Mouse (Mus musculus) urinary bladder, postnatal 14 days (tissue): ENCODE results near the gene Cdc34b.
A peak's percentile ranks its signal among the peaks of the same experiment; 100 is the strongest.

Source experiments
- DNase-seq: peaks from one replicate; pipeline ENCODE4 v3.0.0; 2021; ENCODE audit warnings: low spot score

Cdc34b gene

GRCm38 (mm10) chr11:94735746-94736145 is 5.8 kb upstream of the Cdc34b start:
- DNase-seq, result no peak

DNA sequence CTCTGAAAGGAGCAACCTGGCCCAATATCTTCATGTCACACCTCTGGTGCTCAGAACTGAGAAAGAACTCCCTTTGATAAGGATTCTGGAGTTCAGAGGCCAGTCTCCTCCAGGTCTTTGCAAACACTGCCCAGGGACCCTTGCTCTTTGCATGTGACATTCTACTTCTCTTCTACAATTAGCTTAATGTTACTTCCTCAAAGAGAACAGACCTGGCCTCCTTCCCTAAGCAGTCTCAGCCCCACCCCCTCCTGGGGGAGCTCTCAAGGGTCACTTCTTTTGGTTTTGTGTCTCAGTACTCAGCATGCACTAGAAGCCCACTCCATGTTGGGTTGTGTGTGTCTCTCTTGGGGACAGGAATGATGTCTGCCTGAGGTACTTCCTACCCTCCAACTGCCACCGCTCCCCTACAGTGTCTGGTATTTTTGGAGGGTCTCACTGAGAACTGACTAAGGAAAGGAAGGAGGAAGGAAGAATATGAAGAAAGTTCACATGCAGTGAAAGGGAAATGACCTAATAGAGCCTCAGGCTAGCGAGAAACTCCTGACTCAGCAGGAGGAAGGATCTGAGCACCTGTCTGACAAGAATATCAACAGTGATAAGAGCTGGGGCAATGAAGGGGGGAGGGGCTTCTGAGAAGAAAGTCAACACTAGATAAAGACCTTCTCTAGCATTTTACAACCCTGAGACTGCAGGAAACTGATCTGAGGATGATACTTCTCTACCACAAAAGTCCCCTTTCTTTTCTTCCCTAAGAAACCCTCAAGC is 11.5 kb downstream of the Cdc34b start:
- peak; percentile 46 for DNase-seq

- DNase-seq, result no peak
Observed at GRCm38 (mm10) chr11:94759916-94760315, 18.3 kb downstream of the Cdc34b start.

DNA sequence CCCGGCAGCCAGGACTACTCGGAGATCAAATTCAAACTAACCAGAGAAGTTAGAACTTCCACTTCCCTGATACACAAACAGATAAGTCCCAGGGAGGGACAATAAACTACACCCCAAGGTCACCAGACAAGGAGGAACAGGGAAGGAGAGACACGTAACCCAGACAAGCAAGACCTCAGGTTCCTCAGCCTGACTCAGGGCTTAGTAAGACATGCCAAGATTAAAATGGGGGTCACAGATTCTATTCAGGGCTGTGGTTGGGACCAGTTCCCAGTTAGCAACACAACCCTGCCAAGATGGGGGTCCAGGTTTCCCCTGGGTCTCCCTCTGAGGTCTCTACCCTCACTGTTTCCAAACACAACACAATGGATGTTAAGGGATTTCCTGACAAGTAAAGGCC is 18.8 kb downstream of the Cdc34b start:
- no peak for DNase-seq

GRCm38 (mm10) chr11:94760799-94761198 is 19.2 kb downstream of the Cdc34b start:
- DNase-seq, result no peak

DNA sequence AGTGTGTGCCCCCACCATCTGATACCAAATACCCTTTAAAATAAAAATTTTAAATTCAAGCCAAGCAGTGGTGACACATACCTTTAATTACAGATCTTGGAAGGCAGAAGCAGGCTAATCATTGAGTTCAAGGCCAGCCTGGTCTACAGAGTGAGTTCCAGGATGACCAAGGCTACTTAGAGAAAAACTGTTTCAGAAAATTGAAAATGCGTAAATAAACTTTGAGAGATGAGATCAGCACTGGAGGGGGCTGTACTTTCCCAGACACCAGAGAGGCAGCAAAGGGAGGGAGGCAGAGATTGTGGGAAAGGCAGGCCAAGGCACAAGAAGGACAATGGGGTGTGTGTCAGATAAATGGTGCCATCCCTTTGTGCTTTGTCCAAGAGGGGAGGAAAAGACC is 20.7 kb downstream of the Cdc34b start:
- DNase-seq, result no peak

GRCm38 (mm10) chr11:94762775-94763174 is 21.2 kb downstream of the Cdc34b start:
- DNase-seq, result no peak

DNA sequence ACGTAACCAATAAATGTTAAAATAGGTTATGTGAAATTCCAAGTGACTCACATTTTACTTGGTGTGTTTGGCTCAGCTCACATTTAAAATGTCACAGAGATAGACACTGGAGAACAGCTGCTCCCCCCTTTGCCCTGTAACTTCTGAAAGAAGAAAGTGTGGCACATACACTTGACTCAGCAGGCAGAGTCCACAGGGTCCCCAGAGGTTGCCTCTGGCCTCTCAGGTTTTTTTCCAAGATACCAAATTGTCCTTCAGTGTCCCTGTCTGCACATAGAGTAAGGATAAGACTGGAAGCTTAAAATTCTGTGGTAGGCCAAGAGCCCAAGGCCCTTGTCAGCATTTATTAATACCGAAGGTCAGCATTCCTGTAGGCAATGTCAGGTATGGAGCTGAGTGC is 25.7 kb downstream of the Cdc34b start:
- DNase-seq, result no peak

DNA sequence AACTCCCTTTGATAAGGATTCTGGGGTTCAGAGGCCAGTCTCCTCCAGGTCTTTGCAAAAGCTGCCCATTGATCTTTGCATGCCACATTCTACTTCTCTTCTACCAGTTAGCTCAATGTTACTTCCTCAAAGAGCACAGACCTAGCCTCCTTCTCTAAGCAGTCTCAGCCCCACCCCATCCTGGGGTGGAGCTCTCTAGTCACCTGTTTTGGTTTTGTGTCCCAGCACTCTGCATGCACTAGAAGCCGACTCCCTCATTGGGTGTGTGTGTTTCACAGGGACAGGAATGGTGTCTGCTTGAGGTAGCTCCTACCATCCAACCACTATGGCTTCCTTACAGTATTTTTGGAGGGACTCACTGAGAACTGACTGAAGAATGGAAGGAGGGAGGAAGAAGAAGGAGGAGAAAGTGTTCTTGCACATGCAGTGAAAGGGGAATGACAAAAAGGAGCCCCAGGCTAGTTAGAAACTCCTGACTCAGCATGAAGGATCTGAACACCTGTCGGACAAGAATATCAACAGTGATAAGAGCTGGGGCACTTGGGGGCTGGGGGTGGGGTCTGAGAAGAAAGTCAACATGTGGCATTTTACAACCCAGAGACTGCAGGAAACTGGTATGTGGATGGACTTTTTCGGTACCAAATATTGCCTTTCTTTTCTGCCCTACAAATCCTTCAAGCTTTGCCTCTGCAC is 30.9 kb downstream of the Cdc34b start:
- no peak for DNase-seq

DNA sequence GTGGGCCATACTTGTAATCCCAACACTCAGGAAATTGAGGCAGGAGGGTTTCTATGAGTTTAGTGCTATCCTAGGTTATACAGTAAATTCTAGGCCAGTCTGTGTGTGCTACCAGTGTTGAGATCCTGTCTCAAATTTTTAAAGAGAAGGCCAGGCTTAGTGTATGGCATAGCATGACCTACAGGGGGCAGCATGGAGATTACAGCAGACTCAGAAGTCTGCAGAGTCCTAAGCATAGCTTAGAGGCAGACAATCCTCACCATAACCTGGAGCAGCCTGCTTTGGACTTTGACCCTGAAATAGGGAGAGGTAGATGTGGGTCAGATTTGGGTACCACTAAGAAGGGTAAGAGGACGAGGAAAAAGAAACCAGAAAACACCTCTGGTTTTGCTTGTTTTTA is 32.3 kb downstream of the Cdc34b start:
- no peak for DNase-seq

GRCm38 (mm10) chr11:94774887-94775497 is 33.4 kb downstream of the Cdc34b start:
- no peak for DNase-seq

DNA sequence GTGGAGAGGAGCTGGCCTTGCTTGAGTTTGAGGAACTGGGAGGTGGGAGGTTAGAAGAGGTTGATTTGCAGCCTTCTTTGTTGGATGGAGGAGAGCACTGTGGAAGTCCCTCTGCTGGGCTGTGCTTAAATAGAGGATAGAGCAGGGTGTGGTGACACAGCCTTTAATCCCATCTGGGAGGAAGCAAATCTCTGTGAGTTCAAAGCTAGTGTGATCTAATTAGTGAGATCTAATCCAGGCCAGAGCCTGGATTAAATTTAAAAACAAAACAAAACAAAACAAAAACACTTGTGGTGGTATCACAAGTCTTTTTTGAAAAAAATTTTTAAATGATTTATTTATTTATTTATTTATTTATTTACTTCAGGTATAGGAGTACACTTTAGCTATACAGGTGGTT is 41.0 kb downstream of the Cdc34b start, which contains the start of gene Tmem92:
Gene Tmem92 (minus strand): TSS at position 101 of the 400 bp plus-strand sequence.
- no peak for DNase-seq

DNA sequence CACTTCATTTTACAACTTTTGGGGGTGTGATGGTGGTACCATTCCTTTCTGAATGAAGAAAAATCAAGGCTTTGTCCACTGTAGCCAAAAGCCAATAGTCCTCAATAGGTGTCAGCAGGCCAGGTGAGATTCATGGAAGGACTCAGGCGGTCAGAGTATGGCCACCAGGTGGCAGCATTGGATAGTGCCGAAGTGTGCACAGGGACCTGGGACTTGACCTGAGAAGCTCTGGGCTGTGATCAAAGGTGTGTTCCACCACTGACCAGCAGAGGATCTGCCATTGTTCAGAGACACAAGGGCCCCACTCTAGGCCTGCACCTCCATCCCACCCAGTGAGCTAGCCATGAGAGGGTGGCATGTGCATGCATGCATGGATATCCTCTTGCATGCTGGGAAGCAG is 43.7 kb downstream of the Cdc34b start:
- peak; percentile 81 for DNase-seq

GRCm38 (mm10) chr11:94791700-94792099 is 50.1 kb downstream of the Cdc34b start:
- no peak for DNase-seq
